Mouse (Mus musculus): ENCODE results near the gene Nutf2-ps1.

Gene Nutf2-ps1

DNA sequence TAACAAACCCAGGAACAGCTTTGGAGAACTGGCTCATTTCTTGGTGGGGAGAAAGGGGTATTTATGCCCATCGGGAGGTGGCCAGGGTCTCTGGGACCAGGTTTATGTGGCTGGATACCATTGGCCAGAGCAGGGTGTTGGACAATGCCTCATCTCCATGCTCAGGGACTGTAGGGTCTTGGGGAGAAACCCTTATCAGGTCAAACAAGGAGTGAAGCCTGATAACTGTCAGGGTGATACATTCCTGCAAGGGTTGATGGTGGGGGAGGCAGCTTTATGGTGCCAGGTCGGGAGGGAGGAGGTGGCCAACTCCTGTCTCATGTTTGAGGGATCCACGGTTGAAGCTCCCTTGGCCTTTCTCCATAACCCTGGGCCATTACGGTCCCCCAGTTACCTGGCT lies 17.8 kb downstream of the Nutf2-ps1 start:
- no peak for DNase-seq (ENCODE audit: low spot score in 2 of 2)

DNA sequence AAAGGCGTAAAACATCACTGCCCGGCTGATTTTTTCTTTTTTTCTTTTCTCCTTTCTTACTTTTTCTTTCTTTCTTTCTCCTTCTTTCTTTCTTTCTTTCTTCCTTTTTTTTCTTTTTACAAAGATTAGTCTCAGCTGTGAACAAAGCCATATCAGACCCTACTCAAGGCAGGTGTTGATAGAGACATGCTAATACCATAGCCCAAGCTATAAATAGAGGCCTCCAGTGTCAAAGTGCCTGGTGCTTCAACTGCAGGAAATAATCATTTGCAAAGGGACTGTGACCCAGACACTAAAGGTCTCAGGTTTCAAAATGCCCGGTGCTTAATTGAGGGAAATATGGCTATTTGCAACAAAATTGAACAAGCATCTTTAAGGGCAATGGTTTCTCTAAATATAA lies 20.3 kb downstream of the Nutf2-ps1 start:
- no peak for DNase-seq (ENCODE audit: low spot score in 2 of 2)

DNA sequence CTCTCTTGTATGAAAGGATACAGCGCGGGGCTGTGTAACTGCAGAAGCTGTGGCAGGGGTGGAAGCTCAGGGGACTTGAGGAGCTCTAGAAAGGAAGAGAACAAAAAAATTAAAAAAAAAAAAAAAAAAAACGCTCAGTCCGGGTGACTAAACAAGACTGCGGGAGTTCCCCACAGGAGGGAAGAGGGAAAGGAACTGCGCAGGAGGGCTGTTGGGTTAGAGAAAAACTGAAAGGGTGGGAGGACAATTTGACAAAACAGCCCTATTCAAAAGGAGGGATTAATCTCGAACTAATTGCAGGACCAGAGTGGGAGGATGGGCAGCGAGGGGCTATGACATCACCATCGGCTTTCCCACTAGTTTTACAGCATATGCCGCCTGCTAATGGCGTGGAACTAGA lies 21.0 kb downstream of the Nutf2-ps1 start:
- DNase-seq (ENCODE audit: low spot score in 2 of 2): no peak

DNA sequence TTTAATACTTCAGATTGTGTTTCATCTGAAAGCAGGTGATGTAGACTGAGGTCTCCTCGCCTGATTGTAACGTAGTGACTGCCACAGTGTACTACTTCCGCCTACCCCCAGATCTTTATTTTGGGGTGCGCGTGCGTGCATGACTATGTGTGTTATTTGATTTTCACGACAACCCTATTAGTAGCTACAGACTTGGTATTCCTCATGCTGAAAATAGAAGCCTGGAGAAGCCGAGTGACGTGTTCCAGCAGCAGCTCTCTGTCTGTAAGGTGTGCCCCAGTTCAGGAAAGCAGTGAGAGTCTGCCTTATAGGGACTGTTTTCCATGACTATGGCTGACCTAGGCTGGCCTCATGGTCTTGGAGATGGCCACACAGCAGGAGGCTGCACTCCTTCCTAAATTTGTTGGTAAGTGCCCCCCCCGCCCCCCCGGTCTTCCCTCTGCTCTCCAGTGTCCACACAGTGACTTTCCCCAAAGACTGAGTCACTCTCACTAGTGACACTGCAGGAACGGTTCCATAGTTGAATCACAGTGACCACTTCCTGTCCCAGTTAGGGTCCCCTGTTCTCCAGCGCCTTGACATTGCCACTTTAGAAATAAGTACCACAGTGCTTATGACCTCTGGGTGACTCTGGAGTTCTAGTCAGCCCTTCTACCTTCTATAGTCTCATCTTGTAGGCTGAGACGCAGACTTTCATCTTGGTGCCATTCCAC lies 23.1 kb downstream of the Nutf2-ps1 start:
- DNase-seq (ENCODE audit: low spot score in 2 of 2): no peak

DNA sequence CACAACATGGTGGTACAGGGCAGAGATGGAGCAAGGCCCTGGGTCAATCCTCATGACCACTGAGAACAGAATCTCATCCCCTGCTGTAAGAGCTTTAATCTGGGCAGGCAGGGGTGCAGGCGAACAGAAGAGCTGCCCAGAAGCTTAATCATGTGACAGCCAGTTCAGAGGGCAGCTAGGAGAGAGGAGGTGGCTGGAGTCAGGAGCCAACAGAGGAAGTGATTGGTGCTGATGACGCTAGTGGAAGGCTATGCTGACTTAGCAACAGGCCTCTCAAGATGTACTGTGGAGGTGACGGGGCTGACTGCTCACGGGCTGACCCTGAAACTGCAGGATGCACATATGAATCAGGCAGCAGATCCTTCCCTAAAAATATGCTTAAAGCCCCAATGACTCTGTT lies 24.7 kb downstream of the Nutf2-ps1 start:
- no peak for DNase-seq (ENCODE audit: low spot score in 2 of 2)

DNA sequence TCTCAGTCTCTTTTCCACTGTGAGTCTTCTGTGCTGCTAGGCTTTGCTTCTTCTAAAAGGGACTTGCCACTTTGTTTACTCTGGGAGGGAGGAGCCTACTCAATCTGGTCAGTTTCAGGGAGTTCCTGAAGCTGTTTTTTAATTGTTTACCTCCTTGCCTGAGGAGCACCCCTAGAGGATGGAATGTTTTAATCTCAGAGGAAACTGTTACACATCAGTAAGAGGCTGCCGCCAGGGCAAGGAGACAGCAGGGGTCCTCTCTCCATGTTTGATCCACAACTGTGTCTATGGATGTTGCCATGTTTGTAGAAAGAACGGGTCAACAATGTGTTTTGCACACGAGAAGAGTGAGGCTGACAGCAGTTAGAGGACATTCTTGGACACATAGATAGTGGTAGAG lies 28.4 kb downstream of the Nutf2-ps1 start:
- no peak for DNase-seq (ENCODE audit: low spot score in 2 of 2)

DNA sequence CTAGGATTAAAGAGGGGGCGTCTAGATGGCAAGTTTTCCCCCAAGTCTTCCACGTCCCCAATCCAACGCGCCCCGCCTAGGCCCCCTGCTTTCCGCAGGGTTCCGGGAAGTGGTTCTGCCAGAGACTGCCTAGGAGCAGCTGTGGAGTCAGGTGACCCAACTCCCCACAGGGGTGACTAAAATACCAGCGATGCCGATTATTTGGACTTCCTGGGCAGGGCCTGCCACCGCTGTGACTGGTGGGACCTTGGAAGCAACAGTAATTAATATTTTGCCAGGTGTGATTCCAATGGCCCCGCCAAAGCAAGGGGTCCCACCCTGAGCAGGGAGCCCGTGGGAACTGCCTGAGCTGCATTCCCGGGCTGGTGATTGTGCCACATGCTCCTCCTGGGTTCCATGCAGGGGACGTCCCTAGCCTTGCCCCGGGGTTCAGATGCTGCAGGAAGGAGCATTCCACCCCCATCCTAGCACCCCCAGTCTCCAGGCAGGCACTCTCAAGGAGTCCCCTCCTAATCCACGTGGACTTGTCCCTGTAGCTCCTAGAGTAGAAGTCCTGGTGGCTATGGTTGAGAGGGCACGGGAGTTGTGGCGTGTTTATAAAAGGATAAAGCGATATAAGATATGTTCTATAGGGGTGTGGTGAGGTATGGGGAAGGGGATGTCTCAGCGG lies 31.5 kb downstream of the Nutf2-ps1 start:
- no peak for DNase-seq (ENCODE audit: low spot score in 2 of 2)

DNA sequence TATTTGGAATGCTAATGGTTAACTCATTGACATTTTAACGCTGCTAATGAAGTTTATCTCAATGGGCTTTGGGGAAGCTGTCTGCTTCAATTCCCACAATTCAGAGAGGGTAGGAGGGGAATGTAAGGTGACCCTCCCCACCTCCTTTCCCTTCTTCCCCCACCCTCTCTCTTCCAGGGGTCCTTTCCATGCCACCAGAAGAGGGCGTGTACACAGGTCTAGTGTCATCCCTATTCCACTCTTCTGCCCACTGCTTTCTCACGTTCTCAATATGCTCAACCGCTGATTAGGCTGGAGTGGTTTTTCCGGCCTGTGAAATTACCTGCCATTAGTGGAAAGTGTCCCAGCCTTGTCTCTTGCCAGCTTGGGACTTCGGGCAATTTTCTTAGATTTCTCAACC lies 32.0 kb downstream of the Nutf2-ps1 start:
- DNase-seq (ENCODE audit: low spot score in 2 of 2): no peak

DNA sequence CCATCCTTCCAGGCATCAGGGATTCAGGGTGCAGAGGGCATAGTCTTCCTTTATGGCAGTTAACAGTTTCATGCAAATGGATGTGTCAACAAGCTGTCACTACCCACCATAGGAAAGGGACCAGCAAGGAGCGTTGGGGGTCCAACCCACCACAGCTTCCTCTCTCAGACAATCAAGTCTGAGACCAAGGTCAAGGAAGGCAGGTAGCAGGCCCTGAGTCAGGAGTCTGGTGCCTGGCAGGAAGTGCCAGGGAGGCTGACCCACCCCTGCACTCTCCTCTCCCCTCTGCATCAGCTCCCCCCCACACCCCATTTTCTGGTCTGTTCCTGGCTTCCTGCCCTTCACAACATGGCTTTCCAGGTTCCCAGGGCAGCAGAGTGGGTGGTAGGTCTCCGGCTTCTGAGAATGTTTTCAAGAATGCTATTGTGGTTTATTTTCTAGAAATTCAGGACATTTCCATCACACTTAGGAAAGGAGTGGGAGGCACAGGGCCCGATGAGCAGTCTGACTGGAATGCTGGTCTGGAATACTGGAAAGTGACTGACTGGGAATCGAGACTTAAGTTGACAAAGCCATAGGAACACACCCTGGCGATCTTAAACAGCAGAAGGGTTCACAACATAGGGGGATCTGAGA lies 33.8 kb downstream of the Nutf2-ps1 start:
- DNase-seq (ENCODE audit: low spot score in 2 of 2): no peak

DNA sequence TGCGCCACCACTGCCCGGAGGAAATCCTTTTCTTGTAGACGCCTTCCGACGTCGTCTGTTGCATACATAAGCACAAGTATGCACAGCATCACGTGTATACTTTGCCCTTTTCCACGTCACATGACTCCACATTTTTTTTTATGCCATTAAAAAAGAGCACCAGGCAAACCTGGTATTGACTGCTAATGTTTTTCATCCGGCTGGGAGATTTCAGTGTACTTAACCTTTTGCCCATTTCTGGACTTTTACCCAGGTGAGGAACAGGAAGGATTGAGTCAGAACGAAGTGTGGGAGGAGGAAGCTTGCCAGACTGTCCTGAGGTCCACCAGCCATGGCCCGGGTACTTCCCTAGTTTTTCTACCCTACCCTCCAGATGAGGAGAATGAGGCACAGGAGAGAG lies 34.5 kb downstream of the Nutf2-ps1 start:
- DNase-seq (ENCODE audit: low spot score in 2 of 2): no peak

DNA sequence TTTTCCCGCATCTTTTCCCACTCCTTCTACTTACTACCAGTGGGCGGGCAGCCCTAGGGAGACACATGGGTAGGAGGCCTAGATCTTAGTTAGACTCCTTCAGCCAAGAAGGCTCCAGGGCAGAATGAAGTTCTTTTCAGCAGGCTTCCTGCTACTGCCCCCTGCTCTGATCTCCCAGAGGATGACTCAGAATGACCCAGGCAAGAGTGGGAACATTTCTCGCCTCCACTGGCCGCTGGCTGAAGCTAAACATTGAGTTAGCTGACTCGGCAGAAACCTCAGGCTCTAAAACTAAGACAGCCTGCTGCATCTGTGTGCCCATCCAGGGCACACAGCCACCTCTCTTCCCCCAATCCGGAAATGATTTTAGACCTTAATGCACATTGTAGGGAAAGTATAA lies 36.1 kb downstream of the Nutf2-ps1 start:
- no peak for DNase-seq (ENCODE audit: low spot score in 2 of 2)

DNA sequence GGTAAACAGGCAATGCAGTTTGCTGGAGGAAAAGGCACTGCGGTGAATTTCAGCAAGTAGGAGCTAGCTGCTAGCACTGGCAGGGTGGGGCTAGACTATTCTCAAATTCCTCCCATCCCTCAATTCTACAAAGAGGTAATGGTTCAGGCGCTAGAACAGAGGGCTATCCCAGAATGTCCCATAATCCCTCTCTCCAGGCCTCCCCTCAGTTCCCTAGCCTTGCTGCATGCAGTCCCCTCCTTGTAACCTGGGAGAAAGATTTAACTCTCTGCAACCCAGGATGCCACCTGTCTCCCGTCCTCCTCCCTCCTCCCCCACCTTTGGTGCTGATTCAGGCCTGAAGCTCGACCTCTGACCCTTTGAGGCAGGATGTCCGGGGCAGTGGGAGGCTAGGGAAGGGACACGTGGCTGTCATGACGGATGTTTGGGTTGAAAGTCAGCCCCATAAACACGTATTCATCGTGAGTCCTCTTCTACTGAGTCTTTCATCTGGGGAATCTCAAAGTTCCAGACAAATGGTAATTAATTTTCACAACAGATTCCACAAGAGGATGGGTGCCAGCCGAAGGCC lies 36.6 kb downstream of the Nutf2-ps1 start:
- no peak for DNase-seq (ENCODE audit: low spot score in 2 of 2)

DNA sequence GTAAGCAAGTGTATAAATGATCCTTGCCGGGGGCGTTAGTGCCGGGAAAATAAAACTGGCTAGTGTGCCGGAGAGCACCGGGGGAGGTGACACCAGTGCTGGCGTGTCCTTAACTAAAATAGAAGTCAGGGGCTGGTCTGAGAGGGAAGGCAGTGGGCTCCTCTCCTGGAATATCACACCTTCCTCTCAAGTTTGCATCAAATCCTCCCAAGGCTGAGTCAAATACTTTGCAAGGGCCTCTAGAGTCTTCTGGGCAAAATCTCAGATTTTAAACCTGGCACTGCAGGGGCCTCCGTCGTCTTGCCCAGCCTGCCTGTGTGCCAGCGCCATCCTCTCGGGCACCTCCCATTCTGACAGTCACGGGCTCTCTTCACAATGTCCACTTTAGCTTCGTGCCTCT lies 37.9 kb downstream of the Nutf2-ps1 start:
- no peak for DNase-seq (ENCODE audit: low spot score in 2 of 2)

DNA sequence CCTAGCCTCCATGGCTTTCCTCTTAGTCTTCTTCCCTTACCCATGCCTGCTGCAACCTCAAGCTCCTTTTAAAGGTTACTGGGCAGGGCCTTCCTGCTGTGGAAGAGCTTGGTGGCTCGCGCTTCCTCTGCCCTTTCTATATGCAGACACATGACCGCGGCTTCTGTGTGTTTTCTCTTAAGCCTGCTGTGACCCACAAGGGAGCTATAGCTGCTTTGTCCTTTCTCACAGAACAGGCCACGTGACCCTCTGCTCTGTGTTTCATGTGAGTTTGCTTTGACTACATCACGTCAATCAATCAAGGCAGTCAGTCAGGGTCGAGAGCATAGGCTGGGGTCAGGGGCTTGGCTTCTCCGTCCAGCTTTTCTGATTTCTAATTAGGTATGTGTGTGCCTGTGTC lies 41.3 kb downstream of the Nutf2-ps1 start:
- no peak for DNase-seq (ENCODE audit: low spot score in 2 of 2)

DNA sequence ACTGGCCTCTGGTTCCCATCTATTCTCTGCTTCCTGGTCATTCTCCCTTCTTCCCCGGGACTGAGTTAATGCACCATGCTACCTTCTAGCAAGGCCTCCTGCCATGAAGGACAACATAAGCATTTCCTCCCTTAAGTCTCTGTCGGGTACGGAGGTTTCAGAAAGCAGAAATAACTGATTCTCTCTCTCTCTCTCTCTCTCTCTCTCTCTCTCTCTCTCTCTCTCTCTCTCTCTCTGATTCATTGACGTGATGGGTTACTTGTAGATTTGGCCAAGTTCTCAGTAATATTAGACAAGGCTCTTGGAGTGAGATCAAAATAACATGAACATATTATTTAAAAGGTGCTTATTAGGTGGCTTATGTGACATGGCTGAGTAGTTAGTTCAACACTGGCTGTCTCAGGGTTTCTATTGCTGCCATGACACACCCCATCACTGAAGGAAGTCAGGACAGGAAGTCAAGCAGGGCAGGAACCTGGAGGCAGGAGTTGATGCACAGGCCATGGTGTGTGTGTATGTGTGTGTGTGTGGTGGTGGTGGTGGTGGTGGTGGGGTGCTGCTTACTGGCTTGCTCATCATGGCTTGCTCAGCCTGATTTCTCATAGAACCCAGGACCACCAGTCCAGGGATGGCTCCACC lies 43.8 kb downstream of the Nutf2-ps1 start:
- no peak for DNase-seq (ENCODE audit: low spot score in 2 of 2)

DNA sequence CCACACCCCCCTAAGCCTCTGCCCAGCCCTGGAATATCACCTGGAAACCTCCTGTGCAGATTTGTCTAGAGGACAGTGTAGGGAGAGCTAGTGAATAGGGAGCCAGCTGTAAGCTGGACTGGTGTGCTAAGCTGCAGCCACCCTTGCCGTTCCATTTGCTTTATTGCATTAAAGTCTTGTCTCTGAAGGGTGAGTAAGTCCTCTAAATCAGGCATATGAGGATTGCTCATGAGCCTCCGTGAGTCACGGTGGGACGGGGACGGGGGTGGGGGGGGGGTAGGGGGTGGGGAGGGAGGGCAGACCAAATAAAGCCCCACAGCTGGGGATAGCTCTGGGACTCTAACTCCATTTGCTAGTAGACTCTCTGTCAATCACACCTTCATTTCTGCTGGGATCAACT lies 45.3 kb downstream of the Nutf2-ps1 start:
- no peak for DNase-seq (ENCODE audit: low spot score in 2 of 2)

DNA sequence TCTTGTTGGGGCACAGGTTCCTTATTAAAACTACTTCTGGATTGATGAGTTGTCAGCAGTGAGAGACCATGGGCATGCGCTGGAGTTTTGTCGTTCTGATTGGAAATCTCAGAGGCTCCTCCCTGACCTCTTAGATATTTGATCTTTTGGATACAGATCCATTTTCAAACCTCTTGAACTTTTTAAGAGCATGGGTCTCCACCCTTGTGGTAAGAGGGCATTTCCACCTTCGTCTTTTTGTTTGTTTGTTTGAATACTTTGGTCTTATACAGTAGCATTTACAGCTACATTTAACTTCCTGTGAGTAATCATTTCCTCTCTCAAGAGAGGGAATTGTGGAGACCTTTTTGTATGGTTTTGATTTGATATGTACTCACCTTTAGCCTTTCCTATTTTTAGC lies 49.6 kb downstream of the Nutf2-ps1 start:
- DNase-seq (ENCODE audit: low spot score in 2 of 2): no peak

DNA sequence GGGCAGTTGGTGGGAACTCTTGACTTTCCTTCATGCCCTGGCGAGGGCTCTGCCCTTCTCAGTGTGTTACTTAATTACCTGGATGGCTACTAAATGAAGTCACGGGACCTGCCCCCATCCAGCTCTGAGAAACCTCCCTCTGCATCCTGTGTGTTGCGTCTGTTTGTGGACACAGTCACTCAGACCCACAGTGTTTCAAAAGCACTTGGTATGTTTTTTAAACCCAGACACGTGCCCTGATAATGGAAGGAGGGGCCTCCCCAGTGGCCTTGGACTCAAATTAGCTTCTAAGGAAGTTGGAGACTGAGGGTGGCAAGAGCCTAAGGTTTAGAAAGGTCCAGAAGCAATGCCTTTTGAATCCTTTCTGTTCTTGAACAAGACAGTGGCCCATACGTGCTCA lies 50.1 kb downstream of the Nutf2-ps1 start:
- DNase-seq (ENCODE audit: low spot score in 2 of 2): no peak

All from frontal cortex, postnatal 10 days (tissue).